Mouse (Mus musculus) myocyte (in vitro differentiated cells): ENCODE measurements around the gene Trappc13. TPM values are rescaled to one million over a fixed set of nuclear protein-coding genes. Genes with fewer than 3 reads are reported as not detected.

Experiments
- H3K27me3 ChIP-seq: one replicate; pipeline ENCODE4 v1.6.1; 2011; ENCODE audit not compliant: control insufficient read depth, insufficient read depth, insufficient read length
- H3K36me3 ChIP-seq: one replicate; pipeline ENCODE4 v1.6.1; 2011; ENCODE audit not compliant: control insufficient read depth, insufficient read depth
- H3K4me2 ChIP-seq: one replicate; pipeline ENCODE4 v1.6.1; 2011; ENCODE audit warnings: low read depth, control low read depth
- H3K4me3 ChIP-seq: one replicate; pipeline ENCODE4 v1.5.1; 2011; ENCODE audit warnings: mild to moderate bottlenecking, control low read depth, moderate library complexity
- H3K79me2 ChIP-seq: one replicate; pipeline ENCODE4 v1.6.1; 2011; ENCODE audit not compliant: control insufficient read depth, insufficient read depth
- H3ac ChIP-seq: one replicate; pipeline ENCODE4 v1.6.1; 2011; ENCODE audit not compliant: control insufficient read depth, insufficient read length
- CEBPB ChIP-seq: IDR thresholded peaks from 2 replicates; pipeline ENCODE4 v1.6.1; 2011; ENCODE audit warnings: mild to moderate bottlenecking, moderate library complexity; ENCODE audit not compliant: poor library complexity, insufficient read depth, severe bottlenecking
- E2F4 ChIP-seq: IDR thresholded peaks from one replicate; pipeline ENCODE4 v1.6.1; 2011; ENCODE audit warnings: mild to moderate bottlenecking, control low read depth, moderate library complexity; ENCODE audit not compliant: insufficient read depth
- MAX ChIP-seq: IDR thresholded peaks from one replicate; pipeline ENCODE4 v1.6.1; 2011; ENCODE audit warnings: low read depth, mild to moderate bottlenecking, control low read depth
- MYOD1 ChIP-seq, 3 experiments: IDR thresholded peaks; one replicate each; pipeline ENCODE4 v1.6.1; 2011; ENCODE audit warnings: control low read depth in 2 of 3, low read depth in 2 of 3, mild to moderate bottlenecking in 2 of 3, moderate library complexity in 1 of 3; ENCODE audit not compliant: insufficient read length in 2 of 3, control insufficient read depth in 1 of 3
- MYOG ChIP-seq, 3 experiments: IDR thresholded peaks; one replicate each; pipeline ENCODE4 v1.6.1; 2011; ENCODE audit warnings: control low read depth in 2 of 3, low read depth in 2 of 3, mild to moderate bottlenecking in 2 of 3; ENCODE audit not compliant: insufficient read length in 2 of 3, control insufficient read depth in 1 of 3, insufficient read depth in 1 of 3
- POLR2A ChIP-seq: IDR thresholded peaks from one replicate; pipeline ENCODE4 v1.6.1; 2011; ENCODE audit warnings: low read depth, mild to moderate bottlenecking, control low read depth, moderate library complexity; ENCODE audit not compliant: insufficient read length
- POLR2AphosphoS2 ChIP-seq: IDR thresholded peaks from one replicate; pipeline ENCODE4 v1.6.1; 2011; ENCODE audit warnings: low read depth, control low read depth; ENCODE audit not compliant: insufficient read length
- REST ChIP-seq: IDR thresholded peaks from one replicate; pipeline ENCODE4 v1.6.1; 2011; ENCODE audit warnings: mild to moderate bottlenecking, control low read depth, moderate library complexity; ENCODE audit not compliant: insufficient read depth, insufficient read length
- SRF ChIP-seq: IDR thresholded peaks from one replicate; pipeline ENCODE4 v1.6.1; 2011; ENCODE audit warnings: low read depth; ENCODE audit not compliant: control insufficient read depth, insufficient read length
- TCF12 ChIP-seq: IDR thresholded peaks from one replicate; pipeline ENCODE4 v1.6.1; 2011; ENCODE audit warnings: mild to moderate bottlenecking, control low read depth; ENCODE audit not compliant: poor library complexity, insufficient read depth, severe bottlenecking
- TCF3 ChIP-seq: IDR thresholded peaks from one replicate; pipeline ENCODE4 v1.6.1; 2011; ENCODE audit warnings: low read depth, control low read depth; ENCODE audit not compliant: insufficient read length
- USF1 ChIP-seq: IDR thresholded peaks from one replicate; pipeline ENCODE4 v1.6.1; 2011; ENCODE audit warnings: low read depth, mild to moderate bottlenecking, control low read depth, moderate library complexity
- polyA plus RNA-seq: library from polyadenylated mRNA; unstranded; fragments of >200 nt; fragmentation: generic; extraction: Trizol; gene quantifications from one replicate; pipeline ENCODE4 v1.2.1, GENCODE M21; 2012; ENCODE audit warnings: missing spikeins

Trappc13 gene
- polyA plus RNA-seq, 1 experiment: 22.1 TPM

DNA sequence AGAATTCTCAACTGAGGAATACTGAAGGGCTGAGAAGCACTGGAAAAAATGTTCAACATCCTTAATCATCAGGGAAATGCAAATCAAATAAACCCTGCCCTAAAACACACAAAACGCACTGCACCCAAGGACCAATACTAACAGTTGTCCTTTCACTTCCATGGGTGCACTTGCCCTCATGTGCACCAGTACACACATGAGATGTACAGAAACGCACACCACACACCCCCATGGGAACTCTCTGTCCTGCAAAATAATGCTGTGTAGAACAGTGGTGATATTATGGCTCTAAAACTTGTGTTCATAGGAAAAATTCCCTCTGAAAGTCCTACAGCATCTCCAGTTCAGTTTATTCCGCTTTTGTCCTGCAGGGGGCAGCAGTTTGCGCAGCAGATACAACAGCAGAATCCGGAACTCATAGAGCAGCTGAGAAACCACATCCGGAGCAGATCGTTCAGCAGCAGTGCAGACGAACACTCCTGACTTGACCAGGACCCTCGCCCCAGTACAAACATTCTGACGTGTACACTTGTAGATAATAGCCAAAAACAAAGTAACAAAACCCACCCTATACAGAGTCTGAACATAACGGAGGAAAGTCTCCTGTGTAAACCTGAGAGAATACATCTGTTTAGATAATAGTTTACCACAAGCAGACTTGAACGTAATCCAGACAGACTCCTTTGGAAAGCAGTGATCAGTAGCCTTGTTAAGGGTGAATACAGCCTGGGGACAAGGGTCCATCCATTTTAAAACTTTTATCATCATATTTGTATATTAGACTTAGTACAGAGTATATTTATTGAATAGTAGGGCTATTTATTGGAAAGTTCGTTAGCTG is 38.7 kb downstream of the Trappc13 start:
- no peak overlapping the region for H3K4me2 ChIP-seq
- TF ChIP-seq USF1: no peak
- TF ChIP-seq CEBPB: no peak
- TF ChIP-seq REST: no peak
- TF ChIP-seq MAX: no peak
- no peak for TF ChIP-seq TCF12
- no peak for TF ChIP-seq POLR2A
- H3K79me2 ChIP-seq: no peaks in the 10 kb centered on the region
- H3K36me3 ChIP-seq: peaks cover 7% of the 10 kb centered on the region
- no peaks in the 10 kb centered on the region for H3K27me3 ChIP-seq
- H3K4me3 ChIP-seq: no peak overlapping the region
- no peak overlapping the region for H3ac ChIP-seq

DNA sequence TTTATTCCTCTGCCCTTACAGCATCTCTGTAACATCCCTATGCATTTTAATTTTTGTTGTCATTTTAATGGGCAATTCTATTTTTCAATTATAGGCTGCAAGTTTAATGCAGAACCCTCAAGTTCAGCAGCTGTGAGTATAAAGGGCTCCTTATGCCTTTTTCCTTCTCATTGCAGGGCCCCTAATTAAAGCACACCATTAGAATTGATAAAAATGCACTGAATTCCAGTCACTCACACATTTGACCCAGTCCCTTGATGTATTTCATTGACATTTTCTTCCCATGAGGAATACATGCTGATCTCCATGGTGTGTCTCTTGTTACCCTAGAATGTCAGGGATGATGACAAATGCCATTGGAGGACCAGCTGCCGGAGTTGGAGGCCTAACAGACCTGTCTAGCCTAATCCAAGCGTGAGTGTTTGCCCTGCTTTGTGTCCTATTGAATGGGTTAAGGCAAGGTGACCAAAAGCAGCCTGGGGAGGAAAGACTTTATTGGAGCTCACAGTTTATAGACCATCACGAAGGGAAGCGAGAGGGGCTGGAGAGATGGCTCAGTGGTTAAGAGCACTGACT is 43.7 kb downstream of the Trappc13 start:
- no peak overlapping the region for H3K4me2 ChIP-seq
- H3ac ChIP-seq: no peak overlapping the region
- H3K4me3 ChIP-seq: no peak overlapping the region
- H3K36me3 ChIP-seq: peaks cover 9% of the 10 kb centered on the region
- no peaks in the 10 kb centered on the region for H3K79me2 ChIP-seq
- no peak for TF ChIP-seq MAX
- no peak for TF ChIP-seq MYOG (IDR thresholded peaks at IDR 0.05; ENCODE audit: control insufficient read depth in 1 of 3, insufficient read depth in 1 of 3, insufficient read length in 2 of 3, low read depth in 2 of 3)
- TF ChIP-seq TCF3: no peak
- TF ChIP-seq POLR2AphosphoS2: no peak
- TF ChIP-seq TCF12: no peak
- no peak for TF ChIP-seq E2F4
- TF ChIP-seq CEBPB: no peak
- TF ChIP-seq REST: no peak
- TF ChIP-seq SRF: no peak
- TF ChIP-seq USF1: no peak
- TF ChIP-seq MYOD1 (IDR thresholded peaks at IDR 0.05; ENCODE audit: control insufficient read depth in 1 of 3, insufficient read length in 2 of 3, low read depth in 2 of 3): no peak
- no peak for TF ChIP-seq POLR2A
- no peaks in the 10 kb centered on the region for H3K27me3 ChIP-seq

DNA sequence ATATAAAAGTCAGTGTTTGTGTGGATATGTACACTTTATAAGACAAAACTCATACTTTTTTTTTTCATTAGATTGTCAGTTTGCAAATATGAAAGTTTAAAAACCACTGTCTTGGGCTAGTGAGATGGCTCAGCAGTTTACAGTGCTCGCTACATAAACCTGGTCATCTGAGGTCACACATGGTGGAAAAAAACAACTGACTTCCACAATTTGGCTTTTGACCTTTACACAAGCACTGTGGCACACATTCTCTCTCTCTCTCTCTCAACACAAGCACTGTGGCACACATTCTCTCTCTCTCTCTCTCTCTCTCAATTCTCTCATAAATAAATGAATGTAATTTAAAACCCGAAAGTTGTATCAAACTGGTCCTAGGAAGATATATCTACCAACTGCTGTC is 45.7 kb downstream of the Trappc13 start:
- Histone ChIP-seq H3K4me3 (no peak overlapping the region), H3K36me3 (peaks cover 11% of the 10 kb centered on the region), H3K27me3 (no peaks in the 10 kb centered on the region), H3ac (no peak overlapping the region), H3K4me2 (no peak overlapping the region), H3K79me2 (no peaks in the 10 kb centered on the region)
- TF ChIP-seq MYOG (IDR thresholded peaks at IDR 0.05; ENCODE audit: control insufficient read depth in 1 of 3, insufficient read depth in 1 of 3, insufficient read length in 2 of 3, low read depth in 2 of 3) (no peak), CEBPB (no peak), E2F4 (no peak), SRF (no peak), TCF12 (no peak)

DNA sequence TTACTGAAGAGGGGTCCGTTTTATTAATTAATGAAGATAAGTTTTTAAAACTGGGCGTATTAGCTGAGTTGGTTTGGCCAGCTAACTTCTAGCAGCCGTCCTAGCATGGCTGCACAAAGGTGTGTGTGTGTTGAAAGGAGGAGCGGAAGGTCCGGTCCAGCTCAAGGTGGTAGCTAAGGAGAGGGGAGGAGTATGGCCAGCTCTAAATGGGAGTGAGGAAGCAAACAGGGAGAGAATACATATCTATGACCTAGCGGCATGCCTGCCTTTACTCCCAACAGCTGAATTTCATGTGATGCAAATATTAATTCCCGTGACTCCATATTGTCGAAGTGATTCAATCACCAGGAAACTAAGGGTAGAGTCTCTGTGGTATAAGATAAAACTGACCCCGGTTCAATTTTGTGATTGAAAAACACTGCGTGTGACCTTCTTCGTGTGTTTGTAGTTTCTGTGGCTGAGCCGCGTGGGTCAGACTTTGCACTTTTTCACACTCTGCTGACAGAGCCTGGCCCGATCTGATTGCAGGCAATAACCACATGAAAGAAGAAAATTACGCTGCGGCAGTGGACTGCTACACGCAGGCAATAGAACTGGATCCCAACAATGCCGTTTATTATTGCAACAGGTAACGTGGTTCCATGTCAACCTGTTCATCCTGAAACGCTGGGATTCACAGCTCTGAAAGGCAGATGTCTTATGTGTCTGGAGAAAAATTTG is 54.4 kb downstream of the Trappc13 start:
- H3K27me3 ChIP-seq: no peaks in the 10 kb centered on the region
- no peak overlapping the region for H3ac ChIP-seq
- no peak overlapping the region for H3K4me2 ChIP-seq
- H3K4me3 ChIP-seq: no peak overlapping the region
- H3K79me2 ChIP-seq: no peaks in the 10 kb centered on the region
- TF ChIP-seq USF1 (no peak), MYOG (IDR thresholded peaks at IDR 0.05; ENCODE audit: control insufficient read depth in 1 of 3, insufficient read depth in 1 of 3, insufficient read length in 2 of 3, low read depth in 2 of 3) (no peak), MYOD1 (IDR thresholded peaks at IDR 0.05; ENCODE audit: control insufficient read depth in 1 of 3, insufficient read length in 2 of 3, low read depth in 2 of 3) (no peak), REST (no peak), MAX (no peak), TCF12 (no peak), E2F4 (no peak), POLR2A (no peak), POLR2AphosphoS2 (no peak), CEBPB (no peak), SRF (no peak), TCF3 (no peak)
- no peaks in the 10 kb centered on the region for H3K36me3 ChIP-seq
